8 mouse cellular contexts compared by ENCODE assay signal in genomic region chr11:51585608-51586252, GRCm38 (mm10). TPM values are rescaled to one million over a fixed set of nuclear protein-coding genes. Genes with fewer than 3 reads are reported as not detected.
DNase-seq lines count a peak whose midpoint lies in the region; ATAC-seq and TF ChIP-seq lines count a peak whose summit lies in the region.

No protein-coding gene starts in this region.

- H3K9ac ChIP-seq in lung, embryonic 15.5 days, result peak overlapping the region; percentile 84
- peak overlapping the region; percentile 90 for H3K9ac ChIP-seq in forebrain, embryonic 14.5 days (ENCODE audit: low read length)
- peak overlapping the region; percentile 76 for H3K9ac ChIP-seq in limb, embryonic 11.5 days (ENCODE audit: low read length)

- peak overlapping the region; percentile 93 for H3K27ac ChIP-seq in lung, embryonic 15.5 days
- H3K27ac ChIP-seq in forebrain, embryonic 14.5 days (ENCODE audit: low read depth, low read length), result peak overlapping the region; percentile 30; the same call in 1 of the 2 replicates
- peak overlapping the region; percentile 85; the same call in 1 of the 2 replicates for H3K27ac ChIP-seq in limb, embryonic 11.5 days (replicated peaks; ENCODE audit: low read depth, low read length)
- H3K27ac ChIP-seq in thymus, adult 2 months (ENCODE audit: control insufficient read depth, insufficient read depth, low read length), result no peak overlapping the region

- H3K36me3 ChIP-seq in lung, embryonic 15.5 days, result peaks cover 36% of the 10 kb centered on the region
- peaks cover 47% of the 10 kb centered on the region for H3K36me3 ChIP-seq in forebrain, embryonic 14.5 days (ENCODE audit: control insufficient read depth, insufficient read depth, low read length)
- H3K36me3 ChIP-seq in limb, embryonic 11.5 days (ENCODE audit: control insufficient read depth, insufficient read depth, low read length), result peaks cover 20% of the 10 kb centered on the region
- peaks cover 5% of the 10 kb centered on the region for H3K36me3 ChIP-seq in splenic B cell, adult 2 months (ENCODE audit: control insufficient read depth, insufficient read depth, low read length, poor library complexity, severe bottlenecking)
- H3K36me3 ChIP-seq in thymus, adult 2 months (ENCODE audit: control insufficient read depth, insufficient read depth, low read length), result peaks cover 9% of the 10 kb centered on the region

- TF ChIP-seq CTCF in thymus, adult 2 months (IDR thresholded peaks at IDR 0.05; ENCODE audit: borderline replicate concordance, control insufficient read depth, extremely low read depth, insufficient read depth, low read length, poor library complexity), result no peak

- H3K4me3 ChIP-seq in lung, embryonic 15.5 days, result peak overlapping the region; percentile 81
- 0 out of 2 replicates have a peak overlapping the region, but pooled peaks have one; percentile 60 for H3K4me3 ChIP-seq in forebrain, embryonic 14.5 days (ENCODE audit: low read depth, low read length)
- H3K4me3 ChIP-seq in limb, embryonic 11.5 days (ENCODE audit: low read depth, low read length), result peak overlapping the region; percentile 58; the same call in 1 of the 2 replicates
- no peak overlapping the region for H3K4me3 ChIP-seq in thymus, adult 2 months (ENCODE audit: control insufficient read depth, insufficient read depth, low read length)

- 52% methylated on average over 8 of the region's 8 CpGs for whole genome bisulfite sequencing in lung, embryonic 15.5 days
- 70% methylated on average over 8 of the region's 8 CpGs for WGBS in forebrain, embryonic 14.5 days
- WGBS in limb, embryonic 11.5 days, result 69% methylated on average over 8 of the region's 8 CpGs
- WGBS in thymus, adult 2 months, result 61% methylated on average over 8 of the region's 8 CpGs

- no peak for ATAC-seq in lung, embryonic 15.5 days (ENCODE audit: borderline replicate concordance, extremely low read depth, low FRiP score, low TSS enrichment)
- no peak for ATAC-seq in forebrain, embryonic 14.5 days
- ATAC-seq in limb, embryonic 11.5 days (ENCODE audit: insufficient number of reproducible peaks, low FRiP score, low TSS enrichment, low read depth), result no peak

- TF ChIP-seq POLR2A in thymus, adult 2 months (IDR thresholded peaks at IDR 0.05; ENCODE audit: control insufficient read depth, extremely low read depth, insufficient read depth, low read length, poor library complexity), result no peak

- peak overlapping the region; percentile 86 for H3K4me2 ChIP-seq in lung, embryonic 15.5 days
- peak overlapping the region; percentile 91 for H3K4me2 ChIP-seq in forebrain, embryonic 14.5 days (ENCODE audit: low read length)
- peak overlapping the region; percentile 86 for H3K4me2 ChIP-seq in limb, embryonic 11.5 days (ENCODE audit: low read depth, severe bottlenecking)

- no peaks in the 10 kb centered on the region for H3K9me3 ChIP-seq in lung, embryonic 15.5 days
- no peaks in the 10 kb centered on the region for H3K9me3 ChIP-seq in forebrain, embryonic 14.5 days (replicated peaks; ENCODE audit: control insufficient read depth, low read length)
- no peaks in the 10 kb centered on the region for H3K9me3 ChIP-seq in limb, embryonic 11.5 days (ENCODE audit: control insufficient read depth, low read length)

- H3K4me1 ChIP-seq in lung, embryonic 15.5 days, result peaks cover 19% of the 10 kb centered on the region
- H3K4me1 ChIP-seq in forebrain, embryonic 14.5 days (ENCODE audit: control insufficient read depth, insufficient read depth, low read length), result peaks cover 10% of the 10 kb centered on the region
- H3K4me1 ChIP-seq in limb, embryonic 11.5 days (ENCODE audit: control insufficient read depth, insufficient read depth, low read length), result peaks cover 11% of the 10 kb centered on the region
- H3K4me1 ChIP-seq in thymus, adult 2 months (replicated peaks; ENCODE audit: control insufficient read depth, insufficient read depth, low read length), result peaks cover 16% of the 10 kb centered on the region

- no peaks in the 10 kb centered on the region for H3K27me3 ChIP-seq in lung, embryonic 15.5 days
- no peaks in the 10 kb centered on the region for H3K27me3 ChIP-seq in forebrain, embryonic 14.5 days (replicated peaks; ENCODE audit: control insufficient read depth, insufficient read depth, low read length)
- H3K27me3 ChIP-seq in limb, embryonic 11.5 days (ENCODE audit: control insufficient read depth, insufficient read depth, low read length), result no peaks in the 10 kb centered on the region
- H3K27me3 ChIP-seq in splenic B cell, adult 2 months (ENCODE audit: control insufficient read depth, insufficient read depth, low read length, poor library complexity, severe bottlenecking), result no peaks in the 10 kb centered on the region
- no peaks in the 10 kb centered on the region for H3K27me3 ChIP-seq in thymus, adult 2 months (ENCODE audit: control insufficient read depth, insufficient read depth, low read length)

- DNase-seq in lung, postnatal 10 days, result no peak
- no peak for DNase-seq in forebrain, embryonic 14.5 days (ENCODE audit: low spot score)
- peak; percentile 49 for DNase-seq in limb, embryonic 11.5 days (ENCODE audit: low spot score)
- peak; percentile 40 for DNase-seq in splenic B cell, adult 2 months (ENCODE audit: low read depth, low spot score)
- no peak for DNase-seq in thymus, adult 2 months
- no peak for DNase-seq in urinary bladder, postnatal 4 days (ENCODE audit: low spot score in 2 of 2)
- no peak for DNase-seq in frontal cortex, postnatal 10 days (ENCODE audit: low spot score in 2 of 2)

RNA-seq across cellular contexts. Expression of gene Phykpl, which starts 1.2 kb away (rescaled TPM):
- 18.1 and 20.8 TPM in 2 replicates for polyA plus RNA-seq in lung, embryonic 15.5 days (2015; fragmentation: Nextera tagmentation; extraction: Ambion mirVana)
- polyA plus RNA-seq in forebrain, embryonic 14.5 days (2014; fragmentation: Nextera tagmentation; extraction: Ambion mirVana), result 9.2 and 9.7 TPM in 2 replicates
- polyA plus RNA-seq in limb, embryonic 11.5 days (2014; fragmentation: Nextera tagmentation; extraction: Ambion mirVana), result 11.0 and 12.5 TPM in 2 replicates
- 20.2 and 21.8 TPM in 2 replicates for polyA plus RNA-seq in thymus, adult 2 months (2012; rRNA removed)

RNA-seq across cellular contexts. Expression of gene Hnrnpab, which starts 20.9 kb away (rescaled TPM):
- polyA plus RNA-seq in lung, embryonic 15.5 days (2015; fragmentation: Nextera tagmentation; extraction: Ambion mirVana), result 465 and 488 TPM in 2 replicates
- 545 and 644 TPM in 2 replicates for polyA plus RNA-seq in forebrain, embryonic 14.5 days (2014; fragmentation: Nextera tagmentation; extraction: Ambion mirVana)
- polyA plus RNA-seq in limb, embryonic 11.5 days (2014; fragmentation: Nextera tagmentation; extraction: Ambion mirVana), result 796 and 869 TPM in 2 replicates
- polyA plus RNA-seq in thymus, adult 2 months (2012; rRNA removed), result 533 and 863 TPM in 2 replicates

RNA-seq across cellular contexts. Expression of gene Nhp2, which starts 33.8 kb away (rescaled TPM):
- polyA plus RNA-seq in lung, embryonic 15.5 days (2015; fragmentation: Nextera tagmentation; extraction: Ambion mirVana), result 126 and 144 TPM in 2 replicates
- 114 and 150 TPM in 2 replicates for polyA plus RNA-seq in forebrain, embryonic 14.5 days (2014; fragmentation: Nextera tagmentation; extraction: Ambion mirVana)
- 180 and 181 TPM in 2 replicates for polyA plus RNA-seq in limb, embryonic 11.5 days (2014; fragmentation: Nextera tagmentation; extraction: Ambion mirVana)
- 69.3 and 70.8 TPM in 2 replicates for polyA plus RNA-seq in thymus, adult 2 months (2012; rRNA removed)

RNA-seq across cellular contexts. Expression of gene Rmnd5b, which starts 50.0 kb away (rescaled TPM):
- polyA plus RNA-seq in lung, embryonic 15.5 days (2015; fragmentation: Nextera tagmentation; extraction: Ambion mirVana), result 43.7 and 43.8 TPM in 2 replicates
- 77.0 and 86.4 TPM in 2 replicates for polyA plus RNA-seq in forebrain, embryonic 14.5 days (2014; fragmentation: Nextera tagmentation; extraction: Ambion mirVana)
- 38.1 and 40.8 TPM in 2 replicates for polyA plus RNA-seq in limb, embryonic 11.5 days (2014; fragmentation: Nextera tagmentation; extraction: Ambion mirVana)
- polyA plus RNA-seq in thymus, adult 2 months (2012; rRNA removed), result 123 and 125 TPM in 2 replicates

Comparison
In these comparisons a context has a peak if more than half of its experiments do, and no peak if none do; other contexts are left out.
1. DNase-seq: peak in limb, embryonic 11.5 days (single experiment) and splenic B cell, adult 2 months (single experiment); none in lung, postnatal 10 days (single experiment), forebrain, embryonic 14.5 days (single experiment), thymus, adult 2 months (single experiment), urinary bladder, postnatal 4 days (0 of 2) and frontal cortex, postnatal 10 days (0 of 2).
2. Peak in every context shown above with its lines, with median percentiles within 50 percentile points of each other: H3K4me2 ChIP-seq and H3K9ac ChIP-seq.